Mouse (Mus musculus): Measurements from ENCODE around the gene Rufy2. TPM values are rescaled to one million over a fixed set of nuclear protein-coding genes. Genes with fewer than 3 reads are reported as not detected.
"Not testable (repeated sequence)": the region's sequence is repeated elsewhere in the genome, so short reads cannot be mapped to it uniquely, and the experiment has no call there.

Rufy2 gene
- polyA plus RNA-seq, 1 experiment from 2014 or later, result 20.6 TPM

DNA sequence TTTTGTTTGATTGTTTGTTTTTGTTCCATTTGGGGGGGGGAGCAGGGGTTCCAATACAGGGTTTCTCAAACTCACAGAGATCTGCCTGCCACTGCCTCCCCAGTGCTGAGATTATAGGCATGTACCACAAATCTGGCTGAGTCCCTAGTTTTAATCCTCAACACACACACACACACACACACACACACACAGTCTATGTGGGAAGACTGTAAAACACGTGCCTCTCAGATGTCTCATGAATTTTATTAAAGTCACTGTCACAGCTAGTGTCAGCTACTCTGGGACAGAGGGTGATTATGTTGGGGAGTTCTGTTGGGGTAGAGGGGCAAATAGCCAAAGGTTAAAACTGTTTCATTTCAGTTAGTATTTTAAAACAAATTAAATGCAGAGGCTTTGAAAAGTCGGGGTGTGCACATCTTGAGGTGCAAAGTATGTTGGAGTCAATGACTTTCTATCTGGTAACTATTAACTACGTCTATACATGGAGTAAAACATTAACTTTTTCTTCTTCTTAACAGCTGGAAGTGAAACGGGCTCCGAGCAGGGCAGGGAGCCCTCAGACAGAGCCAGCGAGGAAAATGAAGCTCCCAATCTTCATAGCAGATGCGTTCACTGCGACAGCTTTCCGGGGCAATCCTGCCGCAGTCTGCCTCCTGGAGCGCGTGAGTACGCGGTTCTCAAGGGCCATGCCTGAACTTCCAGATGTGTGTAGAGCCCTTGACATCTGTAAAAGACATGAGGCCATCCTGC is 58.7 kb downstream of the Rufy2 start:
- WGBS, result 78% methylated on average over 14 of the region's 14 CpGs
- no peaks in the 10 kb centered on the region for H3K4me1 ChIP-seq (replicated peaks)
- no peak for DNase-seq (ENCODE audit: low spot score)

DNA sequence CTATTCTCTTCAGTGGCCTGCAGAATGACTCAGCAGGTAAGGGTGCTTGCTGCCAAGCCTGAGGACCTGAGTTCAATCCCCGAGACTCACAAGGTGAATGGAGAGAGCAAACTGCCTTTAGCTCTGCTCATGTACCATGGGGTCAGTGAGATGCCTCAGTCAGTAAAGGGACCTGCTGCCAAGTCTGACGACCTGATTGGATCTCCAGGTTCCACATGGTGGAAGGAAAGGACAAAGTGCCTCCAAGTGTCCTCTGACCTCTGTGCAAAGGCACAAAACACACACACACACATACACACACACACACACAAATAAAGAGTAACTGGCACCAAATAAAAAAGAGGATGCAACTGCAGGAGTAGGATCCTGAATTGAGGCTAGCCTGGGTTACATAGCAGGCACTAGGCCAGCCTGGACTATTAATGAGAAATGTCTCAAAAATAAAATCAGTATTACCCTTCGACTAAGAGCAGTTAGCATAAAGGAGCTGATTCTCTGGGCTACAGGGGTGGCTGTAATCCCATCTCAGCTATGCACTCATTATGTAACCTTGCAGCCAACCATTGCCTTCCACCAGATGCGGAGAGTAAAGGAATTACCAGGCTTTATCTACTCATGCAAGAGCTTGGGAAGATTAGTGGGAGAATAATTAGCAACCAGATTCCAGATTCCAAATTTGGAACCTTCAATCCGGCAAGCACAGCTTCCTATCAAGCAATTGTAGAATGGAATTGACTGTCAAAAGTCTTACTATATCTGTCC is 60.0 kb downstream of the Rufy2 start:
- H3K27ac ChIP-seq, result no peak overlapping the region
- no peaks in the 10 kb centered on the region for H3K27me3 ChIP-seq (ENCODE audit: insufficient read depth, poor library complexity, severe bottlenecking)
- no peak for DNase-seq (ENCODE audit: low spot score)
- no peaks in the 10 kb centered on the region for H3K9me3 ChIP-seq
- H3K4me3 ChIP-seq, result no peak overlapping the region
- H3K36me3 ChIP-seq, result no peaks in the 10 kb centered on the region
- no peaks in the 10 kb centered on the region for H3K4me1 ChIP-seq (replicated peaks)
- WGBS, result 86% methylated on average over 5 of the region's 5 CpGs

More for the DNA sequence above, 58.7 kb downstream of the Rufy2 start:
- Histone ChIP-seq H3K36me3 (no peaks in the 10 kb centered on the region), H3K27me3 (ENCODE audit: insufficient read depth, poor library complexity, severe bottlenecking) (no peaks in the 10 kb centered on the region), H3K4me3 (no peak overlapping the region), H3K27ac (no peak overlapping the region), H3K9me3 (no peaks in the 10 kb centered on the region)

DNA sequence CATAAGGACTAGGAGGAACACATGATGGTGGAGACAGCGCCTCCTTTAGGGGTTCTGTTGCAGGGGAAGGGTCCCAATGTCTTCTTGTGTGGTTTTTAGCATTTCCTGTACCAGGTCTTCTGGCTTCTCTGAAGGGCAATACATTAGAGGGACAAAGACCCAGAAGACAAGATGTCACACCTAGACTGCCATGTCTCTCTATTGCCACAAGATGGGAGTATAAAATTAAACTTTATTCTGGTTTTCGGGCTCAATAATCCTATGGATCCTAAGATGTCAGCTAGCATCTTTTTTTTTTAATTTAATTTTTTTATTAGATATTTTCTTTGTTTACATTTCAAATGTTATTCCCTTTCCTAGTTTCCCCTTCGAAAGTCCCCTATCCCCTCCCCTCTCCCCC is 63.1 kb downstream of the Rufy2 start:
- Histone ChIP-seq H3K27me3 (ENCODE audit: insufficient read depth, poor library complexity, severe bottlenecking) (no peaks in the 10 kb centered on the region), H3K4me3 (no peak overlapping the region), H3K9me3 (no peaks in the 10 kb centered on the region), H3K27ac (no peak overlapping the region), H3K4me1 (replicated peaks) (no peaks in the 10 kb centered on the region), H3K36me3 (no peaks in the 10 kb centered on the region)
- WGBS, result 66% methylated on average over 3 of the region's 3 CpGs
- no peak for DNase-seq (ENCODE audit: low spot score)

DNA sequence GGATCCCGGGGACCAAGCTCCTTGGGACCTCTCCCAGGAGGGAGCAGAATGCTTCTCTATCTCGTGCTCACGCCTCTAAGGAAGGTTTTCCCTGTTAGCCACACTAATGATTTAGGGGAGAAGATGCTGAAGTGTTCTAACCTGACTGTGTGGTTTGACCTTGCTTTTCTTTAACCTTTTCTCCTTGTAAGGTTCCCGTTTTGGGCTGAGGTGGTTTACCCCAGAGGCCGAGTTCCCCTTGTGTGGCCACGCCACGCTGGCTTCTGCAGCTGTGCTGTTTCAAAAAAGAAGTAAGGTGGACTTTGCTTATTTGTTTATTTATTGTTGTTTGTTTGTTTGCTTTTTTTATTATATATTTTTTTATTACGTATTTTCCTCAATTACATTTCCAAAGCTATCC is 67.7 kb downstream of the Rufy2 start:
- no peak overlapping the region for H3K4me3 ChIP-seq
- WGBS, result 90% methylated on average over 8 of the region's 8 CpGs

GRCm38 (mm10) chr10:63049106-63049505 is 69.1 kb downstream of the Rufy2 start:
- no peak for DNase-seq (ENCODE audit: low spot score)
- H3K4me3 ChIP-seq, result no peak overlapping the region
- WGBS, result 88% methylated on average over 2 of the region's 2 CpGs
- no peaks in the 10 kb centered on the region for H3K27me3 ChIP-seq (ENCODE audit: insufficient read depth, poor library complexity, severe bottlenecking)
- H3K4me1 ChIP-seq (replicated peaks), result peaks cover 7% of the 10 kb centered on the region
- no peaks in the 10 kb centered on the region for H3K9me3 ChIP-seq
- H3K27ac ChIP-seq, result no peak overlapping the region
- no peaks in the 10 kb centered on the region for H3K36me3 ChIP-seq

More for the DNA sequence above, 67.7 kb downstream of the Rufy2 start:
- no peaks in the 10 kb centered on the region for H3K9me3 ChIP-seq
- DNase-seq (ENCODE audit: low spot score), result no peak
- no peaks in the 10 kb centered on the region for H3K4me1 ChIP-seq (replicated peaks)
- no peaks in the 10 kb centered on the region for H3K36me3 ChIP-seq
- no peaks in the 10 kb centered on the region for H3K27me3 ChIP-seq (ENCODE audit: insufficient read depth, poor library complexity, severe bottlenecking)
- H3K27ac ChIP-seq, result no peak overlapping the region

- 75% methylated on average over 7 of the region's 7 CpGs for WGBS
- Histone ChIP-seq H3K4me3 (no peak overlapping the region), H3K36me3 (no peaks in the 10 kb centered on the region), H3K27me3 (ENCODE audit: insufficient read depth, poor library complexity, severe bottlenecking) (no peaks in the 10 kb centered on the region), H3K27ac (no peak overlapping the region), H3K4me1 (replicated peaks) (peaks cover 7% of the 10 kb centered on the region), H3K9me3 (no peaks in the 10 kb centered on the region)
- DNase-seq (ENCODE audit: low spot score), result no peak
These were observed 71.2 kb downstream of the Rufy2 start for GRCm38 (mm10) chr10:63051267-63051666.

DNA sequence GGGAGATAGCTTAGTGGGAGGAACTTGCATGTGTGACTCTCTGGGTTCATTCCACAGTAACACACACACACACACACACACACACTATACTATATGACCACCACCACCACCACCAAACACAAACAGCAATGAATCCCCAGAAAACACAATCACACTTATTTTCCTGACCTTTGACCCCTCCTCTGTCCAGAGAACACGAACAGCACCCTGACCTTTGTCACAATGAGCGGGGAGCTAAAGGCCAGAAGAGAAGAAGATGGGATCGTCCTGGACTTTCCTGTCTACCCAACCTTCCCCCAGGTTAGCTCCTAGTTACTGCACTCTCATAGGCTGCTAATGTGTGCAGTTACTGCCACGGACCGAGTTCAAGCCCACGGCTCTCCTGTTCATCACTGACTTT is 72.0 kb downstream of the Rufy2 start:
- 80% methylated on average over 6 of the region's 6 CpGs for WGBS

DNA sequence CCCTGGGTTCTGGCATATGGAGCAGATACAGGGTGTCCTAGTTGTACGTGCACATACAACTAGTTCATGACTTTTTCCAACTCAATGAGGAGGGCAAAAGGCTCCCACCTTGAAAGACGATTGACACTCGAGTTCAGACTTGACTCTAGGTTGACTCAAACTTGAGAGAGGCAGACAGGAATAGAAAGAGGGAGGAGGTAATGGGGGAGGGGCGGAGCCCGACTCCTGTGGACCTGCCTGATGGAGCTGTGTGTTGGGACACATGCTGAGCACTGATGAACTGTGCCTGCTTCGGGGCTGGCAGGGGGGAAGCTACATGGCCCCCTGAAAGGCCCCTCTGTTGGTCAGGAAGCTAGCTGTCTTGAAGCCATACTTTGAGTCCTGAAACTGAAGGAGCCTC is 73.0 kb downstream of the Rufy2 start:
- H3K27ac ChIP-seq, result no peak overlapping the region; the same call in 1 of the 2 replicates
- no peak for DNase-seq (ENCODE audit: low spot score)
- no peak overlapping the region for H3K4me3 ChIP-seq
- 54% methylated on average over 6 of the region's 6 CpGs for WGBS
- no peaks in the 10 kb centered on the region for H3K36me3 ChIP-seq
- H3K4me1 ChIP-seq (replicated peaks), result peaks cover 17% of the 10 kb centered on the region
- H3K27me3 ChIP-seq (ENCODE audit: insufficient read depth, poor library complexity, severe bottlenecking), result no peaks in the 10 kb centered on the region
- H3K9me3 ChIP-seq, result no peaks in the 10 kb centered on the region

More for the DNA sequence above, 72.0 kb downstream of the Rufy2 start:
- no peak for DNase-seq (ENCODE audit: low spot score)
- Histone ChIP-seq H3K27me3 (ENCODE audit: insufficient read depth, poor library complexity, severe bottlenecking) (no peaks in the 10 kb centered on the region), H3K4me1 (replicated peaks) (peaks cover 10% of the 10 kb centered on the region), H3K4me3 (no peak overlapping the region), H3K36me3 (no peaks in the 10 kb centered on the region), H3K9me3 (no peaks in the 10 kb centered on the region), H3K27ac (no peak overlapping the region)

DNA sequence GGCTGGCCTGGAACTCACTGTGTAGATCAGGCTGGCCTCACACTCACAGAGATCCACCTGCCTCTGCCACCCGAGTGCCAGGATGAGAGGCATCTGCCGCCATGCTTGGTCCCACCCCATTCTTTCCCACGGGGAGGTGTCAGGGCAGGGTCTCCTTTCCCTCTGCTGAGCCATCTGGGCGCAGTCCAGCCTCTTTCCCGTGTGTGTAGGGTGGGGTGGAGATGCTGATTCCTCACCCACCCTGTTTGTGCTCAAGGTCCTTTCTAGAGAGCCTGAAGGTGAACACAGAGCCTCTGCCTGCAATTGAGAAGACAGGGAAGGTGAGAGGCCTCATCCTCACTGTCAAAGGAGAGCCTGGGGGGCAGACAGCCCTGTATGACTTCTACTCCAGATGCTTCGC is 74.0 kb downstream of the Rufy2 start:
- peaks cover 17% of the 10 kb centered on the region for H3K4me1 ChIP-seq (replicated peaks)
- H3K9me3 ChIP-seq; DNase-seq (ENCODE audit: low spot score); H3K4me3 ChIP-seq; H3K27ac ChIP-seq; H3K27me3 ChIP-seq (ENCODE audit: insufficient read depth, poor library complexity, severe bottlenecking); H3K36me3 ChIP-seq: not testable (repeated sequence)
- WGBS, result 84% methylated on average over 6 of the region's 6 CpGs

DNA sequence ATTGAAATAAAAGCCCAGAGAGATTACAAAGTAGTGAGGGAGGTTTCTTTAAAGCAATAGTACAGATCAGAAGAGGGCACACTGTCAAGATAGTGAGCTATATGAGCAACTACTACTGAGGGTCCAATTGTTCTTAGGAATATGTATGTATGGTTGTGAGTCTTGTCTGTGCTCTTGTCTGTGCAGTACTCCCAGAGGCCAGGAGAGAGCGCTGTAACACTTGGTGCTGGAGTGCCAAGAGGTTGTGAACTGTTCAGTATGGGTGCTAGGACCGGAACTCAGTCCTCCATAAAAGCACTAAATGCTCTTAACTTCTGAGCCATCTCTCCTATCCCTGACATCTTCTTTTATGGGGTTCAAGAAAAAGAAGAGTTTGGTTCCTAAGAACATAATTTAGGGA is 74.6 kb downstream of the Rufy2 start:
- Histone ChIP-seq H3K4me3 (no peak overlapping the region), H3K4me1 (replicated peaks) (peaks cover 17% of the 10 kb centered on the region), H3K27ac (no peak overlapping the region), H3K27me3 (ENCODE audit: insufficient read depth, poor library complexity, severe bottlenecking) (no peaks in the 10 kb centered on the region), H3K9me3 (no peaks in the 10 kb centered on the region), H3K36me3 (no peaks in the 10 kb centered on the region)
- no peak for DNase-seq (ENCODE audit: low spot score)
- WGBS, result 74% methylated on average over 2 of the region's 2 CpGs

- H3K4me3 ChIP-seq, result no peak overlapping the region
- DNase-seq (ENCODE audit: low spot score), result no peak
These were observed 77.1 kb downstream of the Rufy2 start for GRCm38 (mm10) chr10:63056966-63057750.

GRCm38 (mm10) chr10:63059862-63060261 is 79.8 kb downstream of the Rufy2 start, which contains the start of gene Pbld1:
TSS of gene Pbld1 (plus strand) at chr10:63060162.
- 94% methylated on average over 2 of the region's 2 CpGs for WGBS
- H3K27ac ChIP-seq, result no peak within 1 kb of the TSS
- no peak within 1 kb of the TSS for H3K4me3 ChIP-seq
- no peak for DNase-seq (ENCODE audit: low spot score)
- H3K36me3 ChIP-seq, result no peaks in the 10 kb centered on the region
- peaks cover 17% of the 10 kb centered on the region; the same call in 1 of the 2 replicates for H3K4me1 ChIP-seq (replicated peaks)
- H3K27me3 ChIP-seq (ENCODE audit: insufficient read depth, poor library complexity, severe bottlenecking), result no peaks in the 10 kb centered on the region
- H3K9me3 ChIP-seq, result no peaks in the 10 kb centered on the region

More at GRCm38 (mm10) chr10:63056966-63057750, 77.1 kb downstream of the Rufy2 start:
- WGBS, result 39% methylated on average over 24 of the region's 24 CpGs
- H3K36me3 ChIP-seq, result no peaks in the 10 kb centered on the region
- H3K27me3 ChIP-seq (ENCODE audit: insufficient read depth, poor library complexity, severe bottlenecking), result no peaks in the 10 kb centered on the region
- H3K9me3 ChIP-seq, result no peaks in the 10 kb centered on the region
- H3K27ac ChIP-seq, result no peak overlapping the region
- H3K4me1 ChIP-seq (replicated peaks), result peaks cover 17% of the 10 kb centered on the region
